Mouse (Mus musculus): ENCODE measurements at regions not wholly inside any gene's neighbourhood (a gene's known extent, or its start where the extent isn't known, plus 50 kb on each side); places are given as distances from the start of the nearest gene placed in this dataset.

- DNase-seq (ENCODE audit: low spot score), result no peak
Measured at GRCm38 (mm10) chr4:124064601-124065000, 146.8 kb upstream of the 4930535I16Rik start.

GRCm38 (mm10) chr4:124063269-124064100, 145.7 kb upstream of the 4930535I16Rik start:
- DNase-seq (ENCODE audit: low spot score), result no peak

- DNase-seq (ENCODE audit: low spot score), result no peak
Measured at GRCm38 (mm10) chr4:124057607-124058006, 139.8 kb upstream of the 4930535I16Rik start.

- DNase-seq (ENCODE audit: low spot score), result no peak
Measured at GRCm38 (mm10) chr4:124054240-124054760, 136.5 kb upstream of the 4930535I16Rik start.

- no peak for DNase-seq (ENCODE audit: low spot score)
Measured at GRCm38 (mm10) chr4:124053340-124054038, 135.7 kb upstream of the 4930535I16Rik start.

GRCm38 (mm10) chr4:124052387-124052786, 134.6 kb upstream of the 4930535I16Rik start:
- DNase-seq (ENCODE audit: low spot score), result peak; percentile 8

GRCm38 (mm10) chr4:124048348-124048831, 130.6 kb upstream of the 4930535I16Rik start:
- DNase-seq (ENCODE audit: low spot score), result peak; percentile 49

- no peak for DNase-seq (ENCODE audit: low spot score)
Measured at GRCm38 (mm10) chr4:124047898-124048297, 130.1 kb upstream of the 4930535I16Rik start.

GRCm38 (mm10) chr4:124036483-124036882, 118.7 kb upstream of the 4930535I16Rik start:
- no peak for DNase-seq (ENCODE audit: low spot score)

GRCm38 (mm10) chr4:124035657-124036061, 117.8 kb upstream of the 4930535I16Rik start:
- DNase-seq (ENCODE audit: low spot score), result no peak

GRCm38 (mm10) chr4:124035192-124035591, 117.4 kb upstream of the 4930535I16Rik start:
- peak; percentile 18 for DNase-seq (ENCODE audit: low spot score)

- no peak for DNase-seq (ENCODE audit: low spot score)
Measured at GRCm38 (mm10) chr4:124028061-124028460, 110.2 kb upstream of the 4930535I16Rik start.

- no peak for DNase-seq (ENCODE audit: low spot score)
Measured at GRCm38 (mm10) chr4:124016401-124016800, 98.6 kb upstream of the 4930535I16Rik start.

GRCm38 (mm10) chr4:124015323-124015722, 97.5 kb upstream of the 4930535I16Rik start:
- no peak for DNase-seq (ENCODE audit: low spot score)

- no peak for DNase-seq (ENCODE audit: low spot score)
Measured at GRCm38 (mm10) chr4:124012406-124012805, 94.6 kb upstream of the 4930535I16Rik start.

- DNase-seq (ENCODE audit: low spot score), result no peak
Measured at GRCm38 (mm10) chr4:124008725-124009124, 90.9 kb upstream of the 4930535I16Rik start.

- DNase-seq (ENCODE audit: low spot score), result no peak
Measured at GRCm38 (mm10) chr4:124005626-124006315, 87.9 kb upstream of the 4930535I16Rik start.

- no peak for DNase-seq (ENCODE audit: low spot score)
Measured at GRCm38 (mm10) chr4:124002760-124003159, 84.9 kb upstream of the 4930535I16Rik start.

GRCm38 (mm10) chr4:124002105-124002504, 84.3 kb upstream of the 4930535I16Rik start:
- no peak for DNase-seq (ENCODE audit: low spot score)

- DNase-seq (ENCODE audit: low spot score), result no peak
Measured at GRCm38 (mm10) chr4:123995815-123996214, 78.0 kb upstream of the 4930535I16Rik start.

- DNase-seq (ENCODE audit: low spot score), result no peak
Measured at GRCm38 (mm10) chr4:123991223-123991622, 73.4 kb upstream of the 4930535I16Rik start.

Data from layer of hippocampus, adult 11-12 months (tissue).